Mouse (Mus musculus): Measurements from ENCODE around the gene Dync1i2. TPM values are rescaled to one million over a fixed set of nuclear protein-coding genes. Genes with fewer than 3 reads are reported as not detected.

Dync1i2 gene
- total and polyA plus RNA-seq, 2 experiments from 2014 or later: 48.5 to 55.6 TPM

DNA sequence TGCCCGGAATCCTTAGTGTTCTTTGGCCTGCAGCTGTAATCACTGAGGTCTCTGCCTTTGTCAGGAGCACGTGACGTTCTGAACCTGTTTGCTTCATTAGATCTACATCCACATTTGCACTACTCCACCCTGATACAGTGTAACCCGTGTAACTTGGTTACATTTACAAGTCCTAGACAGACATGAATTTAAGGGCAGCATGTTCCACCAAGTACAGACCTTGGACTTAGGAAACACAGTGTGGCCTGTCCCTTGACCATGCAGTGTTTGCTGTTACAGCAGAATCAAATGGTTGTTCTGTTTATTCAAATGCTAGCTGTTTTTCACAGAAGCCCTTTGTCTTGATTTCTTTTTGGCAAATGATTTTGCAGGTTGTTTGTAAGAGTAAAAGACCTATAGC, 43.3 kb downstream of the Dync1i2 start:
- no peak overlapping the region for H3K27ac ChIP-seq (ENCODE audit: low read depth)
- H3K36me3 ChIP-seq (replicated peaks; ENCODE audit: control insufficient read depth, insufficient read depth, low read length): peaks cover 87% of the 10 kb centered on the region
- H3K4me2 ChIP-seq (ENCODE audit: low read depth, low read length): no peak overlapping the region
- ATAC-seq (ENCODE audit: insufficient read depth, low read depth): no peak
- H3K9me3 ChIP-seq (replicated peaks; ENCODE audit: control insufficient read depth, low read length): no peaks in the 10 kb centered on the region
- DNase-seq (ENCODE audit: low spot score): no peak
- 49% methylated on average over 4 of the region's 4 CpGs for WGBS
- no peak overlapping the region for H3K4me3 ChIP-seq (ENCODE audit: low read depth, low read length)
- H3K4me1 ChIP-seq (ENCODE audit: control insufficient read depth, insufficient read depth): no peaks in the 10 kb centered on the region
- H3K27me3 ChIP-seq (ENCODE audit: control insufficient read depth, insufficient read depth, low read length): no peaks in the 10 kb centered on the region
- no peak overlapping the region for H3K9ac ChIP-seq (replicated peaks; ENCODE audit: low read depth, low read length)
- no peak for TF ChIP-seq EP300 (IDR thresholded peaks at IDR 0.05; ENCODE audit: low read depth)
- TF ChIP-seq CTCF (IDR thresholded peaks at IDR 0.05; ENCODE audit: low read depth): no peak

DNA sequence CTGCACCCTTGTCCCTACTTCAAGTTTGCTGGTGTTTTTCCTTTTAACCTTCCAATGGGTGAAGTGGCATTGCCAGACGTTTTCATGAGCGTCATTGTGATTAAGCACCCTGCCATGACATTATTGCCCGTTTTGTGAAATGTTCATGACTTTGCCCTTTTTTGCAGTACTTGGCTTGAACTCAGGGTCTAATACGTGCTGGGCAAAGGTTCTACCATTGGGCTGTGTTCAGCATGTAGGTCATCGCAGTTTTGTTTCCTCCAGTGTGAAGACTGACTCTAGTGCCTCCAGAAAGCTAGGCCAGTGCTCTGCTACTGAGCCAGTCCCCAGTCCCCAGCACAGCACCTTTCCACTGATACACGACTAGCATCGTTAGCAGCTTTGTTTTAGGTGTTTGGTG, 45.1 kb downstream of the Dync1i2 start:
- ATAC-seq (ENCODE audit: insufficient read depth, low read depth) (no peak), DNase-seq (ENCODE audit: low spot score) (no peak)
- no peak for TF ChIP-seq CTCF (IDR thresholded peaks at IDR 0.05; ENCODE audit: low read depth)
- TF ChIP-seq EP300 (IDR thresholded peaks at IDR 0.05; ENCODE audit: low read depth): no peak
- Histone ChIP-seq H3K9me3 (replicated peaks; ENCODE audit: control insufficient read depth, low read length) (no peaks in the 10 kb centered on the region), H3K9ac (replicated peaks; ENCODE audit: low read depth, low read length) (no peak overlapping the region), H3K4me1 (ENCODE audit: control insufficient read depth, insufficient read depth) (no peaks in the 10 kb centered on the region), H3K4me3 (ENCODE audit: low read depth, low read length) (no peak overlapping the region), H3K27me3 (ENCODE audit: control insufficient read depth, insufficient read depth, low read length) (no peaks in the 10 kb centered on the region), H3K27ac (ENCODE audit: low read depth) (no peak overlapping the region), H3K4me2 (ENCODE audit: low read depth, low read length) (no peak overlapping the region), H3K36me3 (replicated peaks; ENCODE audit: control insufficient read depth, insufficient read depth, low read length) (peaks cover 82% of the 10 kb centered on the region)
- WGBS: 85% methylated on average over 7 of the region's 7 CpGs

DNA sequence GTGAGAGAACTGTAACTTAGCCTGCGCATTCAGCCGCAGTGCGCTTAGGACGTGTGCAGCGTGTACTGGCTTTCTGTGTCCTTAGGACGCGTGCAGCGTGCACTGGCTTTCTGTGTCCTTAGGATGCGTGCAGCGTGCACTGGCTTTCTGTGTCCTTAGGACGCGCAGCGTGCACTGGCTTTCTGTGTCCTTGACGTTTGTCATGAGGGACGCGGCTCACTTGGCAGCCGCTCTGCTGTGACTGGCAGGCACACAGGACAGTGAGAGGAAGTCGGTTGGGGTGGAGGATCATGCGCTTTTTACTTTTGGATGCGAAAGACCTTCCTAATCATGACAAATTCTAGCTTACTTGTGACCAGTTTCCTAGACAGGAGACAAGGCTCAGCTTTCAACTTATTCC, 53.1 kb downstream of the Dync1i2 start:
- no peak for TF ChIP-seq CTCF (IDR thresholded peaks at IDR 0.05; ENCODE audit: low read depth)
- no peaks in the 10 kb centered on the region for H3K27me3 ChIP-seq (ENCODE audit: control insufficient read depth, insufficient read depth, low read length)
- H3K9ac ChIP-seq (replicated peaks; ENCODE audit: low read depth, low read length): no peak overlapping the region
- DNase-seq (ENCODE audit: low spot score) (peak; percentile 9), ATAC-seq (ENCODE audit: insufficient read depth, low read depth) (peak; percentile 73)
- H3K4me2 ChIP-seq (ENCODE audit: low read depth, low read length): no peak overlapping the region
- H3K9me3 ChIP-seq (replicated peaks; ENCODE audit: control insufficient read depth, low read length): no peaks in the 10 kb centered on the region
- H3K4me3 ChIP-seq (ENCODE audit: low read depth, low read length): no peak overlapping the region
- WGBS: 72% methylated on average over 20 of the region's 20 CpGs
- peak overlapping the region; percentile 20; the same call in 1 of the 2 replicates for H3K27ac ChIP-seq (ENCODE audit: low read depth)
- H3K4me1 ChIP-seq (ENCODE audit: control insufficient read depth, insufficient read depth): no peaks in the 10 kb centered on the region
- H3K36me3 ChIP-seq (replicated peaks; ENCODE audit: control insufficient read depth, insufficient read depth, low read length): peaks cover 59% of the 10 kb centered on the region

GRCm38 (mm10) chr2:71268691-71269090, 57.2 kb downstream of the Dync1i2 start:
- Histone ChIP-seq H3K27ac (ENCODE audit: low read depth) (no peak overlapping the region), H3K36me3 (replicated peaks; ENCODE audit: control insufficient read depth, insufficient read depth, low read length) (peaks cover 24% of the 10 kb centered on the region), H3K9me3 (replicated peaks; ENCODE audit: control insufficient read depth, low read length) (no peaks in the 10 kb centered on the region), H3K4me1 (ENCODE audit: control insufficient read depth, insufficient read depth) (peaks cover under 1% of the 10 kb centered on the region; the same call in 1 of the 2 replicates), H3K27me3 (ENCODE audit: control insufficient read depth, insufficient read depth, low read length) (no peaks in the 10 kb centered on the region), H3K9ac (replicated peaks; ENCODE audit: low read depth, low read length) (no peak overlapping the region), H3K4me3 (ENCODE audit: low read depth, low read length) (no peak overlapping the region), H3K4me2 (ENCODE audit: low read depth, low read length) (no peak overlapping the region)
- no peak for DNase-seq (ENCODE audit: low spot score)
- no peak for ATAC-seq (ENCODE audit: insufficient read depth, low read depth)
- 93% methylated on average over 8 of the region's 8 CpGs for WGBS
- TF ChIP-seq CTCF (IDR thresholded peaks at IDR 0.05; ENCODE audit: low read depth) (no peak), EP300 (IDR thresholded peaks at IDR 0.05; ENCODE audit: low read depth) (no peak)

- 31% methylated on average over 1 of the region's 1 CpGs for WGBS
- Histone ChIP-seq H3K4me2 (ENCODE audit: low read depth, low read length) (no peak overlapping the region), H3K4me1 (ENCODE audit: control insufficient read depth, insufficient read depth) (peaks cover 4% of the 10 kb centered on the region; the same call in 1 of the 2 replicates), H3K27ac (ENCODE audit: low read depth) (no peak overlapping the region), H3K9me3 (replicated peaks; ENCODE audit: control insufficient read depth, low read length) (no peaks in the 10 kb centered on the region), H3K9ac (replicated peaks; ENCODE audit: low read depth, low read length) (no peak overlapping the region), H3K36me3 (replicated peaks; ENCODE audit: control insufficient read depth, insufficient read depth, low read length) (peaks cover 21% of the 10 kb centered on the region; the same call in 1 of the 2 replicates), H3K27me3 (ENCODE audit: control insufficient read depth, insufficient read depth, low read length) (no peaks in the 10 kb centered on the region), H3K4me3 (ENCODE audit: low read depth, low read length) (no peak overlapping the region)
- TF ChIP-seq EP300 (IDR thresholded peaks at IDR 0.05; ENCODE audit: low read depth): no peak
- no peak for TF ChIP-seq CTCF (IDR thresholded peaks at IDR 0.05; ENCODE audit: low read depth)
- ATAC-seq (ENCODE audit: insufficient read depth, low read depth) (no peak), DNase-seq (ENCODE audit: low spot score) (no peak)
These were observed 57.8 kb downstream of the Dync1i2 start for GRCm38 (mm10) chr2:71269332-71269731.

DNA sequence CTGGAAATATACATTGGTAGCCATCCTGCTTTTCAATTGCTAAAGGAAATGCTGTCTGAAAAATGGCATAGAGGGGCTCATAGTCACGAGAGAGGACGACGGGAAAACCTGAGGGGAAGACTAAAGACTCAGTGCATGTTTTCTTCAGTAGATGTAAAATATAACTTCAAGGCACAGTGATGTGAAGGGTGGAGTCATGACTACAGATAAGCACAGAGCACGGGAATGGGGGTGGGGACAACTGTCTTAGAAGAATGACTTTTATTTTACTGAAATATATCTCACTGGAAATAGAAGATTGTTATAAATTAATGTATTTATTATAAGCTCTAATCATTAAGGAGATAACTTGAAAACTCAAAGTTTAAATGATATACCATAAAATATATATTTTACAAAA, 58.6 kb downstream of the Dync1i2 start:
- 50% methylated on average over 4 of the region's 4 CpGs for WGBS
- H3K4me1 ChIP-seq (ENCODE audit: control insufficient read depth, insufficient read depth): peaks cover 4% of the 10 kb centered on the region; the same call in 1 of the 2 replicates
- H3K4me3 ChIP-seq (ENCODE audit: low read depth, low read length): no peak overlapping the region
- H3K27ac ChIP-seq (ENCODE audit: low read depth): no peak overlapping the region
- H3K9me3 ChIP-seq (replicated peaks; ENCODE audit: control insufficient read depth, low read length): no peaks in the 10 kb centered on the region
- H3K27me3 ChIP-seq (ENCODE audit: control insufficient read depth, insufficient read depth, low read length): no peaks in the 10 kb centered on the region
- DNase-seq (ENCODE audit: low spot score) (no peak), ATAC-seq (ENCODE audit: insufficient read depth, low read depth) (no peak)
- no peak overlapping the region for H3K4me2 ChIP-seq (ENCODE audit: low read depth, low read length)
- TF ChIP-seq EP300 (IDR thresholded peaks at IDR 0.05; ENCODE audit: low read depth) (no peak), CTCF (IDR thresholded peaks at IDR 0.05; ENCODE audit: low read depth) (no peak)
- no peak overlapping the region for H3K9ac ChIP-seq (replicated peaks; ENCODE audit: low read depth, low read length)
- peaks cover 19% of the 10 kb centered on the region for H3K36me3 ChIP-seq (replicated peaks; ENCODE audit: control insufficient read depth, insufficient read depth, low read length)
